Mouse (Mus musculus) embryonic fibroblast, embryonic 13.5 days (primary cell): ENCODE measurements around the gene Fam131b.

Experiments used
- CTCF ChIP-seq: IDR thresholded peaks from 2 replicates; pipeline ENCODE4 v1.5.1; 2011; ENCODE audit warnings: mild to moderate bottlenecking, control low read depth, low read length, moderate library complexity, borderline replicate concordance; ENCODE audit not compliant: insufficient read depth
- POLR2A ChIP-seq: IDR thresholded peaks from 2 replicates; pipeline ENCODE4 v1.6.1; 2011; ENCODE audit warnings: low read depth, mild to moderate bottlenecking, control low read depth, low read length, moderate library complexity

GRCm38 (mm10) chr6:42344255-42344654, 19.8 kb upstream of the Fam131b start:
- TF ChIP-seq POLR2A (no peak), CTCF (no peak)
